Mouse (Mus musculus): ENCODE results near the gene Hprt. TPM values are rescaled to one million over a fixed set of nuclear protein-coding genes. Genes with fewer than 3 reads are reported as not detected.
A peak's percentile ranks its signal among the peaks of the same experiment; 100 is the strongest.

Hprt gene
- polyA plus RNA-seq (2015; fragmentation: Nextera tagmentation; extraction: Ambion mirVana): 151 and 155 TPM in 2 replicates

DNA sequence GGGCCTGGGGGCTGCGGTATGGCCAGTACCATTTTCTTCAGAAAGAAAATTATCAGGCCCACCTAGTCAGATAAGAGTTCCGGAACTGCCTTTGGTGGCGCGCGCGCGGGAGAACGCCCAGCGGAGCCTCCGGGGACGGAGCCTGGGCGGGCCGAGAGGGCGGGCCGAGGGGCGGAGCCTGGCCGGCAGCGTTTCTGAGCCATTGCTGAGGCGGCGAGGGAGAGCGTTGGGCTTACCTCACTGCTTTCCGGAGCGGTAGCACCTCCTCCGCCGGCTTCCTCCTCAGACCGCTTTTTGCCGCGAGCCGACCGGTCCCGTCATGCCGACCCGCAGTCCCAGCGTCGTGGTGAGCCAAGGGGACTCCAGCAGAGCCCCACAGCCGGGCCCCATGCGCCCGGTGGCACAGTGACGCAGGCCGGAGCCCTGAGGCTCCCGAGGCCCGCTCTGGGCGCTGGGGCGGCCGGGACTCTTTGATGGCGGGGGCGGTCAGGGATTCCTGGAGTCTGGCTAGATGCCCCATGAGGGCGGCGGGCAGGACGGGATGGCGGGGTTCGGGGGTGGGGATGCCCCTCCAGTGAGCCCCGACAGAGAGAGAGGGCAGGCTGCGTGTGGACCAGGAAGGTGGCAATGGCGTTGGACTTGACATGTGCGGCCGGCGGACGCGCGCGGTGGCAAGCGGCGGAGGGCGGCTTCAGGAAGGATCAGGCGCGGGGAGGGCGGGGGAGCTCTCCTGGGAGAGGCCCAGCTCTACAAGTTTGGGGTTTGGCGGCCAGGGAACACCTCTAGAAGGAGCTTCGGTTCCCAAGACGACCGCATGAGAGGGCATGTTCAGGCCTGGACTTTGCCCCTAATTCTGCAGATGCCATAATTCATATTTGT is at the start of gene Hprt:
Hprt (plus strand) TSS at position 233 of the 879 bp plus-strand sequence.
- peak within 1 kb of the TSS; percentile 58 for H3K4me2 ChIP-seq (replicated peaks; ENCODE audit: low read depth, low read length)
- H3K9ac ChIP-seq (replicated peaks; ENCODE audit: low read length): peak within 1 kb of the TSS; percentile 76
- WGBS: 14% methylated on average over 68 of the region's 72 CpGs
- ATAC-seq (ENCODE audit: low FRiP score, low TSS enrichment): peak; percentile 96
- no peaks in the 10 kb centered on the region for H3K9me3 ChIP-seq (ENCODE audit: low read length)
- H3K27ac ChIP-seq (ENCODE audit: low read length): peak within 1 kb of the TSS; percentile 90
- no peaks in the 10 kb centered on the region for H3K36me3 ChIP-seq (ENCODE audit: insufficient read depth, low read length)
- H3K27me3 ChIP-seq (ENCODE audit: insufficient read depth, low read length): no peaks in the 10 kb centered on the region
- H3K4me3 ChIP-seq (ENCODE audit: low read length): peak within 1 kb of the TSS; percentile 67
- H3K4me1 ChIP-seq (ENCODE audit: insufficient read depth, low read length): peaks cover 3% of the 10 kb centered on the region; the same call in 1 of the 2 replicates

DNA sequence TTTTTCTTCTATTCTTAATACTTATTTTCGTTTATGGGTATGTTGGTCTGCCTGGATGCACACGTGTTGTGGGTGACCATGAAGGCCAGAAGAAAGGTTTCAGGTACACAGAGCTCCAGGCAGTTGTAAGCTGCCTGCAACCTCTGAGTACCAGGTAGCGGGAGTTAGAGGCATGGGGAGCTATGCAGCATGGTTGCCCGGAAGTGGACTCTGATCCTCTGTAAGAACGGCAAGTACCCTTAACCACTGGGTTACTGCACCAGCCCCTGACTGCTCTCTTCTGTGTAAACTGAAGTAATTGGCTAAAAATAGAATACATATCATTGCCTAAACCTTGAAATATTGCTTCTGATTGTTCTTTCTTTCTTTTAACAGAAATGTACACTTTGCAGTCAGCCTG is 42.4 kb upstream of the Hprt start:
- 83% methylated on average over 5 of the region's 5 CpGs for WGBS
- Histone ChIP-seq H3K27me3 (ENCODE audit: insufficient read depth, low read length) (no peaks in the 10 kb centered on the region; the same call in 1 of the 2 replicates), H3K4me1 (ENCODE audit: insufficient read depth, low read length) (no peaks in the 10 kb centered on the region), H3K4me3 (ENCODE audit: low read length) (no peak overlapping the region), H3K9me3 (ENCODE audit: low read length) (no peaks in the 10 kb centered on the region), H3K4me2 (replicated peaks; ENCODE audit: low read depth, low read length) (no peak overlapping the region), H3K9ac (replicated peaks; ENCODE audit: low read length) (no peak overlapping the region), H3K27ac (ENCODE audit: low read length) (no peak overlapping the region), H3K36me3 (ENCODE audit: insufficient read depth, low read length) (peaks cover 18% of the 10 kb centered on the region; the same call in 1 of the 2 replicates)
- ATAC-seq (ENCODE audit: low FRiP score, low TSS enrichment): no peak

DNA sequence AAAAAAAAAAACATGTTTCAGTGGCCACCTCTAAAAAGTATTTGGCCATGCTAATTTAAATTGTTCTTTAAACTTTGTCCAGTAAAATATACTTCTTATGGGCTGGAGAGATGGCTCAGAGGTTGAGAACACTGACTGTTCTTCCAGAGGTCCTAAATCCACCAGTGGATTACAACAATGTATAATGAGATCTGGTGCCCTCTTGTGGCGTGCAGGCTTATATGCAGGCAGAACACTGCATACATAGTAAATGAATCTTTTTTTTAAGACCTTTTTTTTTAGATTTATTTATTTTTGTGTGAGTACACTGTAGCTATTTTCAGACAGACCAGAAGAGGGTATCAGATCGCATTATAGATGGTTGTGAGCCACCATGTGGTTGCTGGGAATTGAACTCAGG is 38.2 kb upstream of the Hprt start:
- H3K27me3 ChIP-seq (ENCODE audit: insufficient read depth, low read length): no peaks in the 10 kb centered on the region; the same call in 1 of the 2 replicates
- H3K4me3 ChIP-seq (ENCODE audit: low read length): no peak overlapping the region
- H3K9ac ChIP-seq (replicated peaks; ENCODE audit: low read length): no peak overlapping the region
- 66% methylated on average over 2 of the region's 2 CpGs for WGBS
- H3K36me3 ChIP-seq (ENCODE audit: insufficient read depth, low read length): 0 out of 2 replicates have a peak, but pooled peaks cover 3% of the 10 kb centered on the region
- no peak overlapping the region for H3K27ac ChIP-seq (ENCODE audit: low read length)
- no peak overlapping the region for H3K4me2 ChIP-seq (replicated peaks; ENCODE audit: low read depth, low read length)
- H3K4me1 ChIP-seq (ENCODE audit: insufficient read depth, low read length): no peaks in the 10 kb centered on the region
- ATAC-seq (ENCODE audit: low FRiP score, low TSS enrichment): no peak
- no peaks in the 10 kb centered on the region for H3K9me3 ChIP-seq (ENCODE audit: low read length)

DNA sequence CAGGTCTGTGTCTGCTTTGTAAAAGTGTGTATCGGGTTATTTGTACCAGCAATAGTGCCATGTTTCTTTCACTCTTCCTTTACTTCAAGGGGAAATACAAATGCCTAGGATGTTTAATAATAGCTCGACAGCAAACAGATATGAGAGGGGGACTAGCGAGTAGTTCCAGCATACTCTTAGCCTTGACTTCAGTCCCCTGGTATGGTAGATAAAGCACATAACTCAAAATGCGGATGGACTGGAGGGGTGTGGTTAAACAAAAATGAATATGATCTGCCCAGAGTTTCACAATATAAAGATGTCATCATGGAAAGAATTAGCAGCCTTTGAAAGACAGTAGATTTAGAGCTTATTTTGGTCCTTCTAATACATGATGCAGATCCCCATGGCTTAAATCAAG is 31.0 kb upstream of the Hprt start:
- no peaks in the 10 kb centered on the region for H3K4me1 ChIP-seq (ENCODE audit: insufficient read depth, low read length)
- no peak overlapping the region for H3K4me3 ChIP-seq (ENCODE audit: low read length)
- no peaks in the 10 kb centered on the region for H3K36me3 ChIP-seq (ENCODE audit: insufficient read depth, low read length)
- no peak for ATAC-seq (ENCODE audit: low FRiP score, low TSS enrichment)
- H3K9me3 ChIP-seq (ENCODE audit: low read length): peaks cover 3% of the 10 kb centered on the region; the same call in 1 of the 2 replicates
- no peaks in the 10 kb centered on the region for H3K27me3 ChIP-seq (ENCODE audit: insufficient read depth, low read length)
- no peak overlapping the region for H3K4me2 ChIP-seq (replicated peaks; ENCODE audit: low read depth, low read length)
- WGBS: 80% methylated on average over 4 of the region's 4 CpGs
- H3K27ac ChIP-seq (ENCODE audit: low read length): no peak overlapping the region
- H3K9ac ChIP-seq (replicated peaks; ENCODE audit: low read length): no peak overlapping the region

DNA sequence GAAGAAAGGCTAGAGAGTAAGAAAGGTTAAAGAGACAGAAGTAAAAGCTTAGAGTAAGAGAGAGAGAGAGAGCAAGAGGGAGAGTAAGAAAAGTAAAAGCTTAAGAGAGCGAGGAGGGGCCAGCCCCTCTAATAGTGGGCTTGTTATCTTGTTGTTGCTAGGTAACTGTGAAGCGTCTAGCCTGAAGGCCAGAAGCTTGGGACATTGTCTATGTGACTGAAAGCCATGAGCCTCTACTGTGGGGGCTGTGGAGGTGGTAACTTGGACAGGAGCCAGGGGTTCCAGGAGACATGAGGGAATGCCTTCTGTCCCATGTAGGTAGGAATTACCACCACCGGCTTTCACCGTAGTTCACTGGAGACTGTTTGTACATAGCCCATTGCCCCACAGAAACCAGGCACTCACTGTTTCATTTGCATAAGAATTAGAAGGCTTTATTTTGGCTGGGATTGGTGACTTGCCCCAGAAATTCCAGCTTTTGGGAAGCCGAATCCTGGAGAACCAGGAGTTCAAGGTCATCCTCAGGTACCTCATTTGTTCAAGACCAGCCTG is 26.3 kb upstream of the Hprt start:
- no peak for ATAC-seq (ENCODE audit: low FRiP score, low TSS enrichment)
- H3K4me3 ChIP-seq (ENCODE audit: low read length): no peak overlapping the region
- H3K4me2 ChIP-seq (replicated peaks; ENCODE audit: low read depth, low read length): no peak overlapping the region
- no peaks in the 10 kb centered on the region for H3K4me1 ChIP-seq (ENCODE audit: insufficient read depth, low read length)
- H3K9ac ChIP-seq (replicated peaks; ENCODE audit: low read length): no peak overlapping the region
- H3K36me3 ChIP-seq (ENCODE audit: insufficient read depth, low read length): no peaks in the 10 kb centered on the region
- no peaks in the 10 kb centered on the region for H3K27me3 ChIP-seq (ENCODE audit: insufficient read depth, low read length)
- H3K9me3 ChIP-seq (ENCODE audit: low read length): peaks cover 3% of the 10 kb centered on the region; the same call in 1 of the 2 replicates
- H3K27ac ChIP-seq (ENCODE audit: low read length): no peak overlapping the region
- WGBS: 66% methylated on average over 5 of the region's 5 CpGs

DNA sequence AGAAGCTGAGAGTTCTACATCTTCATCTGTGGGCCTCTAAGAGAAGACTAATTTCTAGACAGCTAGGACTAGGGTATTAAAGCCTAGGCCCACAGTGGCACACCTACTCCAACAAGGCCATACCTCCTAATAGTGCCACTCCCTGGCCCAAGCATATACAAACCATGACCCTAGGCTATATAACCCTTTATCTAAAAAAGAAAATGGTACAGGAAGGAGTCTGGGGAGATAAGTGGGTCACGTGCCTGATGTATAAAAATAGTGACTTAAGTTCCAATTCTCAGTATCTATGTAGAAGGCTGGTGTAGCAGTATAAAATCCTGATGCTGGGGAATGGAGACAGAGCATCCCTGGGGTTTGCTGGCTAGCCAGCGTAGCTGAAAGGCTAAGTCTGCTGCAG is 22.8 kb upstream of the Hprt start:
- WGBS: 90% methylated on average over 2 of the region's 2 CpGs
- Histone ChIP-seq H3K36me3 (ENCODE audit: insufficient read depth, low read length) (no peaks in the 10 kb centered on the region), H3K4me1 (ENCODE audit: insufficient read depth, low read length) (no peaks in the 10 kb centered on the region), H3K9me3 (ENCODE audit: low read length) (peaks cover 3% of the 10 kb centered on the region; the same call in 1 of the 2 replicates), H3K27me3 (ENCODE audit: insufficient read depth, low read length) (no peaks in the 10 kb centered on the region), H3K27ac (ENCODE audit: low read length) (no peak overlapping the region), H3K4me3 (ENCODE audit: low read length) (no peak overlapping the region), H3K4me2 (replicated peaks; ENCODE audit: low read depth, low read length) (no peak overlapping the region), H3K9ac (replicated peaks; ENCODE audit: low read length) (no peak overlapping the region)
- no peak for ATAC-seq (ENCODE audit: low FRiP score, low TSS enrichment)

DNA sequence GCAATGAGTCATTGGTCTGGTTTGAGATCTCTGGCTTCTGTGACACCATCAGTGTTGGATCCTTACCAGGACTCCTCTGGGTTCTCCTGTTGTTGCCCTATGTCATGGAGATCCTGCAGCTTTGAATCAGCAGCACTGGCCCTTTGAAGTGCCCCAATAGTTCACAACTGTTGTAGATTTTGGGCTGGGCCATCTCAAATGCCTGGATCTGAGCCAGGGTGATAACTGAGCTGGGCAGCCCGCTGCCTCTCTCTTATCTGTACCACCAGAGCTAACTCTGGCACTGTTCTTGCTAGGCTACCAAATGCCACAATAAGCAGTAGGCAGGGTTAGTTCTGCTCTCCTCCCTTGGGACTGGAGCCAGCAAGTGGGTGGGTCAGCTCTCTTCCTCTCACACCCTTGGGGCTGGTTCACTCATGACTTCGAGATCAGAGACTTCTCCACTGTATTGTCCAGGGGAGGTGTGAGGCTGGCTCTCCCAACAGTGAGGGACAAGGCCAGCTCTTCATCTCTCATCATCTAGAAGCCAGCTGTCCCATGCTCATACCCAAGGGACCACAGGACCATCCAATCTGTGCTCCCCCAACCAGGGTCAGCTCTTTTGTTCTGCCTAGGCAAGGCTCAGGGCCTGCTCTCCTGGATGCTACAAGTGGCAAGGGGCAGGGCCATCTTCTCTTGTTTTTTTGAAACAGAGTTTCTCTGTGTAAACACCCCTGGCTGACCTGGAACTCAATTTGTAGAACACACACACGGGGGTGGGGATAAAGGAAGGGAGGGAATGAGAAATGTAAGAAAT is 16.5 kb upstream of the Hprt start:
- ATAC-seq (ENCODE audit: low FRiP score, low TSS enrichment): no peak; the same call in 1 of the 2 replicates
- no peaks in the 10 kb centered on the region for H3K27me3 ChIP-seq (ENCODE audit: insufficient read depth, low read length)
- no peak overlapping the region for H3K27ac ChIP-seq (ENCODE audit: low read length)
- H3K4me3 ChIP-seq (ENCODE audit: low read length): no peak overlapping the region
- no peak overlapping the region for H3K9ac ChIP-seq (replicated peaks; ENCODE audit: low read length)
- 52% methylated on average over 3 of the region's 3 CpGs for WGBS
- H3K9me3 ChIP-seq (ENCODE audit: low read length): no peaks in the 10 kb centered on the region
- H3K36me3 ChIP-seq (ENCODE audit: insufficient read depth, low read length): no peaks in the 10 kb centered on the region
- H3K4me2 ChIP-seq (replicated peaks; ENCODE audit: low read depth, low read length): no peak overlapping the region
- no peaks in the 10 kb centered on the region for H3K4me1 ChIP-seq (ENCODE audit: insufficient read depth, low read length)

DNA sequence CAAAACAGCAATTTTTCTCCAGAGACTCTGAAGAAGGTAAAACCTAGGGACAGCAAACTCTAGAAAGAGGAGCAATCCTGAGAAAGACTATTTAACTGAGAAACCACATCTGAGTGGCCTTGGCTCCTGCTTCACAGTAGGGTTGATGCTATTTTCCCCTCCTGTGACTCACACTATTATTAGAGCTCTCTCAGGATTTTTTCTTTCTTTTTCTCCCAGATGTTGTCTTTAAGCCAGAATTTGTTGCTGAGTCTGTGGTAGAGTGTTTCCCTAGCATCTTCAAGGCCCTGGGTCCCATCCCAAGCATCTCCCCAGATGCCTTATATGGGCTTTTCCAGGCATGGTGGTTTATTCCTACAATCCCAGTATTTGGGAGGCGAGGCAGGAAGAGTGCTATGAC is 15.8 kb upstream of the Hprt start:
- H3K4me2 ChIP-seq (replicated peaks; ENCODE audit: low read depth, low read length): no peak overlapping the region
- H3K9ac ChIP-seq (replicated peaks; ENCODE audit: low read length): no peak overlapping the region
- no peaks in the 10 kb centered on the region for H3K36me3 ChIP-seq (ENCODE audit: insufficient read depth, low read length)
- H3K4me3 ChIP-seq (ENCODE audit: low read length): no peak overlapping the region
- H3K4me1 ChIP-seq (ENCODE audit: insufficient read depth, low read length): no peaks in the 10 kb centered on the region
- ATAC-seq (ENCODE audit: low FRiP score, low TSS enrichment): no peak
- H3K9me3 ChIP-seq (ENCODE audit: low read length): no peaks in the 10 kb centered on the region
- 65% methylated on average over 1 of the region's 1 CpGs for WGBS
- no peaks in the 10 kb centered on the region for H3K27me3 ChIP-seq (ENCODE audit: insufficient read depth, low read length)
- H3K27ac ChIP-seq (ENCODE audit: low read length): no peak overlapping the region

DNA sequence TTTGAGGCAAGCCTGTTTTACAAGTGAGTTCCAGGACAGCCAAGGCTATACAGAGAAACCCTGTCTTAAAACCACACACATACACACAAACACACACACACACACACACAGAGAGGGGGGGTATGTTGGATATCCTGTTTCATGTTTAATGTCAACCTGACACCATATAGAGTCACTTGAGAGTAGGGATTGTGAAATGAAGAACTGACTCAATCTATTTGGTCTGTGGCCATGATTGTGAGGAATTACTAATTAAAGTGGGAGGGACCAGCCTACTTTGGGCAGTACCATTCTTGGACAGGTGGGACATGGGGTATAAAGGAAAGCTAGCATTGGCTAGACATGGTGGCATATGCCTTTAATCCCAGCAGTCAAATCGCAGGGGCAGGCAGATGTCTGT is 15.3 kb upstream of the Hprt start:
- no peak for ATAC-seq (ENCODE audit: low FRiP score, low TSS enrichment)
- H3K27me3 ChIP-seq (ENCODE audit: insufficient read depth, low read length): no peaks in the 10 kb centered on the region
- H3K4me2 ChIP-seq (replicated peaks; ENCODE audit: low read depth, low read length): no peak overlapping the region
- H3K9me3 ChIP-seq (ENCODE audit: low read length): no peaks in the 10 kb centered on the region
- H3K4me3 ChIP-seq (ENCODE audit: low read length): no peak overlapping the region
- WGBS: 85% methylated on average over 1 of the region's 1 CpGs
- H3K27ac ChIP-seq (ENCODE audit: low read length): no peak overlapping the region
- no peaks in the 10 kb centered on the region for H3K36me3 ChIP-seq (ENCODE audit: insufficient read depth, low read length)
- no peaks in the 10 kb centered on the region for H3K4me1 ChIP-seq (ENCODE audit: insufficient read depth, low read length)
- no peak overlapping the region for H3K9ac ChIP-seq (replicated peaks; ENCODE audit: low read length)

All from kidney, embryonic 16.5 days (tissue).